Mouse (Mus musculus): Measurements from ENCODE around the gene Rhox4c.
"Not testable (repeated sequence)": the region's sequence is repeated elsewhere in the genome, so short reads cannot be mapped to it uniquely, and the experiment has no call there.

- TF ChIP-seq E2F4 (IDR thresholded peaks at IDR 0.05; ENCODE audit: insufficient read depth); TCF12 (IDR thresholded peaks at IDR 0.05; ENCODE audit: insufficient read depth, poor library complexity, severe bottlenecking); POLR2AphosphoS2 (IDR thresholded peaks at IDR 0.05; ENCODE audit: insufficient read length, low read depth); CEBPB (IDR thresholded peaks at IDR 0.05; ENCODE audit: insufficient read depth, poor library complexity, severe bottlenecking); POLR2A (IDR thresholded peaks at IDR 0.05; ENCODE audit: insufficient read length, low read depth); MAX (IDR thresholded peaks at IDR 0.05; ENCODE audit: low read depth): not testable (repeated sequence)
Observed at GRCm38 (mm10) chrX:37432194-37432593, 47.9 kb upstream of the Rhox4c start, which contains the start of gene Rhox4b.

All from myocyte (in vitro differentiated cells).